Mouse (Mus musculus) liver, embryonic 16.5 days (tissue): ENCODE data around the gene Usmg5. TPM values are rescaled to one million over a fixed set of nuclear protein-coding genes. Genes with fewer than 3 reads are reported as not detected.
A peak's percentile ranks its signal among the peaks of the same experiment; 100 is the strongest.
"Not testable (repeated sequence)": the region's sequence is repeated elsewhere in the genome, so short reads cannot be mapped to it uniquely, and the experiment has no call there.

Source experiments
- ATAC-seq: fragments of 200-750 bp; cut with Nextera tagmentation; 2 replicates; pipeline ENCODE4 v1.8.0; 2017; ENCODE audit warnings: low read depth, mild to moderate bottlenecking, moderate number of reproducible peaks, moderate library complexity
- H3K27ac ChIP-seq: fragments of 300-500 bp; sonication (generic); 2 replicates; pipeline ENCODE4 v1.5.1; 2014; ENCODE audit warnings: mild to moderate bottlenecking, low read length
- H3K27me3 ChIP-seq: fragments of 300-500 bp; sonication (generic); 2 replicates; pipeline ENCODE4 v1.6.1; 2014; ENCODE audit warnings: low read depth, low read length, mixed read lengths; ENCODE audit not compliant: control insufficient read depth, insufficient read depth
- H3K36me3 ChIP-seq: fragments of 300-500 bp; sonication (generic); 2 replicates; pipeline ENCODE4 v1.6.1; 2014; ENCODE audit warnings: mild to moderate bottlenecking; ENCODE audit not compliant: control insufficient read depth, insufficient read depth
- H3K4me1 ChIP-seq: fragments of 300-500 bp; sonication (generic); 2 replicates; pipeline ENCODE4 v1.6.1; 2014; ENCODE audit warnings: low read depth, low read length, mixed read lengths; ENCODE audit not compliant: control insufficient read depth
- H3K4me2 ChIP-seq: fragments of 300-500 bp; sonication (generic); 2 replicates; pipeline ENCODE4 v1.6.1; 2014; ENCODE audit warnings: low read depth, low read length, mixed read lengths
- H3K4me3 ChIP-seq: fragments of 300-500 bp; sonication (generic); 2 replicates; pipeline ENCODE4 v1.5.1; 2014; ENCODE audit warnings: low read depth, mild to moderate bottlenecking, low read length
- H3K9ac ChIP-seq: fragments of 300-500 bp; sonication (generic); 2 replicates; pipeline ENCODE4 v1.6.1; 2014; ENCODE audit warnings: low read depth, low read length
- H3K9me3 ChIP-seq: fragments of 300-500 bp; sonication (generic); replicated peaks from 2 replicates; pipeline ENCODE4 v1.6.1; 2016; ENCODE audit warnings: low read length; ENCODE audit not compliant: control insufficient read depth
- WGBS: fragments of 180-500 bp; shearing (Covaris S2); extraction: QIAGEN DNeasy Blood & Tissue Kit; methylation state at CpG from one replicate; pipeline ENCODE4 v1.1.7; 2014; ENCODE audit not compliant: insufficient replicate concordance; 5-methylcytosine and 5-hydroxymethylcytosine counted together
- polyA plus RNA-seq: library from polyadenylated mRNA; unstranded; fragments of >200 nt; fragmentation: Nextera tagmentation; extraction: Ambion mirVana; gene quantifications from 2 replicates; pipeline ENCODE4 v1.2.1, GENCODE M21; 2015

The Usmg5 gene
- polyA plus RNA-seq = 680 and 757 TPM in 2 replicates

- Histone ChIP-seq H3K4me3 (peak within 1 kb of the TSS; percentile 76), H3K4me2 (peak within 1 kb of the TSS; percentile 77), H3K27ac (peak within 1 kb of the TSS; percentile 81), H3K9ac (peak within 1 kb of the TSS; percentile 98), H3K4me1 (peaks cover 16% of the 10 kb centered on the region), H3K36me3 (peaks cover 14% of the 10 kb centered on the region), H3K9me3 (no peaks in the 10 kb centered on the region), H3K27me3 (no peaks in the 10 kb centered on the region)
- ATAC-seq = peak; percentile 99
- WGBS = under 1% methylated on average over 56 of the region's 56 CpGs
Observed at GRCm38 (mm10) chr19:47090550-47091156, at the start of gene Usmg5, which contains the start of gene Pdcd11. Usmg5 (minus strand) TSS chr19:47090647. Pdcd11 (plus strand) TSS chr19:47090768.

- not testable (repeated sequence) for H3K9me3 ChIP-seq, ATAC-seq
- 45% methylated on average over 7 of the region's 7 CpGs for WGBS
Observed at GRCm38 (mm10) chr19:47139611-47140010, 49.2 kb upstream of the Usmg5 start.

GRCm38 (mm10) chr19:47137771-47138421, 47.4 kb upstream of the Usmg5 start, which contains the start of gene Calhm2:
Calhm2 (minus strand) TSS chr19:47138294.
- peak within 1 kb of the TSS; percentile 43 for H3K4me2 ChIP-seq
- peaks cover 6% of the 10 kb centered on the region for H3K4me1 ChIP-seq
- H3K27me3 ChIP-seq = peaks cover 3% of the 10 kb centered on the region
- WGBS = 4% methylated on average over 28 of the region's 28 CpGs
- H3K36me3 ChIP-seq = no peaks in the 10 kb centered on the region
- peak within 1 kb of the TSS; percentile 72 for H3K27ac ChIP-seq
- H3K4me3 ChIP-seq = peak within 1 kb of the TSS; percentile 48
- peak within 1 kb of the TSS; percentile 39; the same call in 1 of the 2 replicates for H3K9ac ChIP-seq
- ATAC-seq = 0 out of 2 replicates have a peak, but pooled peaks have one; percentile 5
- H3K9me3 ChIP-seq = no peaks in the 10 kb centered on the region

More at GRCm38 (mm10) chr19:47139611-47140010, 49.2 kb upstream of the Usmg5 start:
- not testable (repeated sequence) for H3K36me3 ChIP-seq, H3K27me3 ChIP-seq, H3K4me3 ChIP-seq, H3K4me1 ChIP-seq, H3K27ac ChIP-seq, H3K9ac ChIP-seq, H3K4me2 ChIP-seq

GRCm38 (mm10) chr19:47137051-47137581, 46.7 kb upstream of the Usmg5 start:
- ATAC-seq = peak; percentile 48
- H3K4me1 ChIP-seq = peaks cover 6% of the 10 kb centered on the region
- H3K9me3 ChIP-seq = no peaks in the 10 kb centered on the region
- peaks cover 3% of the 10 kb centered on the region for H3K27me3 ChIP-seq
- peak overlapping the region; percentile 48 for H3K4me3 ChIP-seq
- H3K9ac ChIP-seq = no peak overlapping the region
- WGBS = 6% methylated on average over 6 of the region's 6 CpGs
- peak overlapping the region; percentile 37; the same call in 1 of the 2 replicates for H3K27ac ChIP-seq
- H3K4me2 ChIP-seq = peak overlapping the region; percentile 43
- no peaks in the 10 kb centered on the region; the same call in 1 of the 2 replicates for H3K36me3 ChIP-seq

- WGBS = 66% methylated on average over 5 of the region's 5 CpGs
Observed at GRCm38 (mm10) chr19:47136170-47136569, 45.7 kb upstream of the Usmg5 start.

GRCm38 (mm10) chr19:47135568-47135967, 45.1 kb upstream of the Usmg5 start:
- no peak overlapping the region for H3K4me3 ChIP-seq
- WGBS = 73% methylated on average over 17 of the region's 17 CpGs
- H3K27ac ChIP-seq = no peak overlapping the region
- no peaks in the 10 kb centered on the region; the same call in 1 of the 2 replicates for H3K36me3 ChIP-seq
- H3K4me1 ChIP-seq = peaks cover 6% of the 10 kb centered on the region
- no peak for ATAC-seq
- H3K9ac ChIP-seq = no peak overlapping the region
- H3K27me3 ChIP-seq = peaks cover 3% of the 10 kb centered on the region
- no peaks in the 10 kb centered on the region for H3K9me3 ChIP-seq
- H3K4me2 ChIP-seq = no peak overlapping the region

More at GRCm38 (mm10) chr19:47136170-47136569, 45.7 kb upstream of the Usmg5 start:
- H3K4me3 ChIP-seq = no peak overlapping the region
- ATAC-seq = no peak
- H3K36me3 ChIP-seq = no peaks in the 10 kb centered on the region; the same call in 1 of the 2 replicates
- no peak overlapping the region for H3K4me2 ChIP-seq
- H3K9ac ChIP-seq = no peak overlapping the region
- peaks cover 6% of the 10 kb centered on the region for H3K4me1 ChIP-seq
- no peaks in the 10 kb centered on the region for H3K9me3 ChIP-seq
- no peak overlapping the region for H3K27ac ChIP-seq
- H3K27me3 ChIP-seq = peaks cover 3% of the 10 kb centered on the region

GRCm38 (mm10) chr19:47133161-47133560, 42.7 kb upstream of the Usmg5 start:
- Histone ChIP-seq H3K9ac (no peak overlapping the region), H3K27me3 (peaks cover under 1% of the 10 kb centered on the region), H3K4me1 (peaks cover 6% of the 10 kb centered on the region), H3K9me3 (no peaks in the 10 kb centered on the region), H3K4me2 (no peak overlapping the region), H3K36me3 (peaks cover 16% of the 10 kb centered on the region), H3K27ac (no peak overlapping the region; the same call in 1 of the 2 replicates), H3K4me3 (no peak overlapping the region)
- WGBS = 16% methylated on average over 7 of the region's 7 CpGs
- peak; percentile 22; the same call in 1 of the 2 replicates for ATAC-seq

- ATAC-seq = no peak
- Histone ChIP-seq H3K27me3 (no peaks in the 10 kb centered on the region), H3K9me3 (no peaks in the 10 kb centered on the region), H3K4me3 (no peak overlapping the region), H3K36me3 (peaks cover 24% of the 10 kb centered on the region), H3K27ac (no peak overlapping the region), H3K9ac (no peak overlapping the region), H3K4me1 (no peaks in the 10 kb centered on the region; the same call in 1 of the 2 replicates), H3K4me2 (no peak overlapping the region)
- 86% methylated on average over 15 of the region's 15 CpGs for WGBS
Observed at GRCm38 (mm10) chr19:47130551-47131125, 40.2 kb upstream of the Usmg5 start.
